Mouse (Mus musculus) right cerebral cortex, postnatal 36 days (tissue): ENCODE results near the gene Mmp25.

ENCODE experiments used
- DNase-seq, 2 experiments: peaks; one replicate each; pipeline ENCODE4 v3.0.0; 2022; ENCODE audit warnings: low spot score in 2 of 2, mixed read lengths in 1 of 2

Gene Mmp25

DNA sequence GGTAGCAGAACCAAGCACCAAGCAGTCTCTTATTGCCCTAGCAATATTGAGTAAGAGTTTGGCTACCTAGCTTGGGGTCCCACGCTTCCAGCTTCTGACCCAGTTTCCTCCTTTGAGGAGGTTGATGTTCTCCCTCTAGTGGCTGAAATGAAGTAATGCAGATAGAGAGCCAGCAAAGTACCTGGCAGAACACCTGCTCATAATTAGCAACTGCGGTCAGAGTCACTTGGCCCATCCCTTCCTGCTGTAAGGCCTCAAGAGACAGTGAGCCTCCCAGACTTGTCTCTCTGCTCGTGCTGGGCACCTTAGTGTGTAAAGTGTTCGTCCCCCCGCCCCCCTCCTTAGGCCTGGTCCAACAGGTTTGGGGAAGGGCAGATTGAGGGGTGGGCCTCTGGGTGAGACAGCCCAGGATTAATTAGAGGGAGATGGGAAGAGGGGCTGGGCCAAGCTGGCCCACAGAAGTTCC lies 19.5 kb upstream of the Mmp25 start:
- no peak for DNase-seq

DNA sequence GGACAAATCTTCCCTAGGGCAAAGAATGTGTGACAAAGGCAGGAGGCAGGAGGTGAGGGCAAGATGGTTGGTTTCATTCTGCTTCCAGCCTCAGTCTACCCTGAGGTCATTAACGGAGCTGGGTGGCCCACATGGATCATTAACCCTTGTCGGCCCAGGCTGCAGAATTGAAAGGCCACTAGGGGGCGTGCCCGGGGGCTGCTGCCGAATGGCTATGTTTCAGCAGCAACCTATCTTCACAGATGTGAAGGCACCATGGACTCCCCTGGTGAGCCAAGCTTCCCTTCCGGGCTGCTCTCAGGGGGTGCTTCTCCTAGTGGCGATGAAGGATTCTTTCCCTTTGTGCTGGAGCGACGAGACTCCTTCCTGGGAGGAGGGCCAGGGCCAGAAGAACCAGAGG lies 16.4 kb upstream of the Mmp25 start:
- DNase-seq: no peak

DNA sequence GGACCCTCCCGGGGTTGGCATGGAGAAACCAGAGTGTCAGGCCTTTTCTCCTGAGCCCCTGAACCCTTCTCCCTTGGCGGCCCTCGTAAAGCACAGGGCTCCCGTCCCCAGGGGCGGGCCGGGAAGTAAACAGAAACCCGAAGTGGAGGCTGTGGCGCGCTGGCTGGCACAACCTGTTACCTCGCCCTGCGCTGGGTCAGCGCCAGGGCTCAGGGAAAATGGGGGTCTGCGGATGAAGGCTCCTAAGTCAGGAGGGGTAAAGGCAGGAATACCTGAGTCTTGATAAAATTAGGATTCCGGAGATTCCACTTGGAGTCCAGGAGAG lies 15.8 kb upstream of the Mmp25 start:
- no peak for DNase-seq

DNA sequence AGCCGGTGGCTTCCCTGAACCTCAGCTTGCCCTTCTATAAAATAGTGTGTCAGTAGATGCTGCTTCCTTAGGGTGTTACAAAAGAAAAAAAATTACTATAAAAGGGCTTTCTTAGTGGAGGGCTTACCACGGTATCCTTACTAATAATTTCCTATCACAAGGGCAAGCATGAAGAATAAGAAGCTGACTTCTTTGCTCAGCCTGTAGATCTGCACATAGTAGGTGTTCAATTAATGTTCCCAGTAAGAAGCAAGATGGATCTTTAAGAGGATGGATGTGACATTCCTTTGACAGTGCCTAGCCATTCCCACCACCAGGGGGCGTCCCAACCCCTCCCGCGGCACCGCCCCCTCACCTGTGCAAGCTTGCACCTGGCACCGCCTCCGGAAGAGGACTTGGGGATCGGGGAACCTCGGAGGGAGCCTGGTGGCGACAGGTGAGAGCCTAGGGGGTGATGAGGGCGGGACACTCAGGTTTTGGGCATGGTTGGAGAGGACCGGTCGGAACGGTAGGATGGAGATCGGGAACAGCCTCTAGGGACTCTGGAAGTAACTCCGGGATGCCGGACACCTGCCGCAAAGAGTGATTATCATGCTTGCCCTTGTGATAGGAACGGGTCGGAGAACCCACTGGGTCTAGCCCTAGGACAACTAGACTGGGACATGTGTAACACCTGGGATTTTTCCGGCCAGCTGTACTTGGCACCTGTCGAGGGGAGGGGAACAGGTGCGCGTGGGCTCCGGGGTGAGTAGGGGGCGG lies 15.2 kb upstream of the Mmp25 start, which contains the start of gene Bicdl2:
Gene Bicdl2, plus strand, starts transcription at position 390 of the 759 bp plus-strand sequence.
- DNase-seq: no peak

DNA sequence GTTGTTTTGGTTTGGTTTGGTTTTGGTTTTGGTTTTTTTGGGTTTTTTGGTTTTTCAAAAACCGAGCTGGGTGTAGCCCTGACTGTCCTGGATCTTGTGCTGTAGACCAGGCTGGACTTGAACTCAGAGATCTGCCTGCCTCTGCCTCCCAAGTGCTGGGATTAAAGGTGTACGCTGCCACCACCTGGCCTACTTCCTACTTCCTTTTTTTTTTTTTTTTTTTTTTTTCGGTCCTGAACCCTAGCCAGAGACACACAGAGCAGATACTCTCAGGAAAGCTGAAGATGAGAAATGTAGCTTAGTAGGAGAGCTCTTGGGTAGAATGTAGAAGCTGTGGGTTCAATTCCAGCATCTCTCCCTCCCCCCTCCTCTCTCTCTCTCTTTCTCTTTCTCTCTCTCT lies 13.4 kb upstream of the Mmp25 start:
- no peak for DNase-seq

DNA sequence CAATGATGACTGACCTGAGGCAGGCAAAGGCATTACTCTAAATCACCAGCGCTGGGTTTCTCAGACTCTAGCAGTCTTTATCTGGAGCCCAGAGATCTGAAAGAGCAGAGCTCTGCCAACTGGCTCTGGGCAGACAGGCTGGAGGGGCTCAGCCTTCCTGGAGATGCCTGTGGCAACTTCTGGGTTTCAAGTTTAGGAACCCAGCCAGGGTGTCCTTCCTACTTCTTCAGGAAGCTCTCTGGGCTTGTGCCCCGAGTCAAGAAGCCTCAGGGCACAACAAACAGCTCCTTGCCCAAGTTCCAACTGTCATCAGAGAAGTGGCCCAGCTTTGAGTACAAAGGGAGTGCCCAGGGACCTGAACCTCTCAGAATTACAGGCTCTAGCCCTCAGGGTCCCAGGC lies 9.3 kb upstream of the Mmp25 start:
- no peak for DNase-seq

DNA sequence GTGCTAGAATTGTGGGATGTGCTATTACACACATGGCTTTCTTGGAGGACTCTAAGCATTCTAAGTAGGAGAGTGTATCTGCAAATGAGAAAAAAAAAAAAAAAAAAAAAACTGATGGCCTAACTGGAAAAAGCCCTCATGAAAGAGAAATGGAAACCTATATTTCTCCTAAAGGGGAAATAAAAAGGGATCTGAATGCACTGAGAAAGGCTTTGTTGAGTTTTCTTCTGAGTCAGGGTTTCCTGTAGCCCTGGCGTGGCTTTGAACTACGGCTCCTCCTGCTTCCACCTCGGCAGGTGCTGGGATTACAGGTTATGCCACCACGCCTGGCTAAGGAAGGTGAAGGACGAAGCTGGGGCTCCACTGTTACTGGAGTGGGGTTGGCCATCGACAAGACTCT lies 8.9 kb upstream of the Mmp25 start:
- no peak for DNase-seq

DNA sequence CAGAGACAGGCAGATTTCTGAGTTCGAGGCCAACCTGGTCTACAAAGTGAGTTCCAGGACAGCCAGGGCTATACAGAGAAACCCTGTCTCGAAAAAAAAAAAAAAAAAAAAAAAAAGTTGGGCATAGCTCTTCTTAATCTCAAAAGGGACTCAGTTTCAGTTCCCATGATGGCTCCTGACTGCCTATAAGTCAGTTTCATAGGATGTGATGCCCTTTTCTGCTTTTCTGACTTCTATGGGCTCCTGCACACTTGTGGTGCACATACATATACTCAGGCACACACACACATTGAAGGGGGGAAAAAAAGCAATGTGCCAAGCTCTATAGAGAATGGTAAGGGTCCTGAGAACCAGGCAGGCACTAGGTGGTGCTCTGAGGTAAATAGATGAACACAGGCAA lies 8.2 kb upstream of the Mmp25 start:
- no peak for DNase-seq

DNA sequence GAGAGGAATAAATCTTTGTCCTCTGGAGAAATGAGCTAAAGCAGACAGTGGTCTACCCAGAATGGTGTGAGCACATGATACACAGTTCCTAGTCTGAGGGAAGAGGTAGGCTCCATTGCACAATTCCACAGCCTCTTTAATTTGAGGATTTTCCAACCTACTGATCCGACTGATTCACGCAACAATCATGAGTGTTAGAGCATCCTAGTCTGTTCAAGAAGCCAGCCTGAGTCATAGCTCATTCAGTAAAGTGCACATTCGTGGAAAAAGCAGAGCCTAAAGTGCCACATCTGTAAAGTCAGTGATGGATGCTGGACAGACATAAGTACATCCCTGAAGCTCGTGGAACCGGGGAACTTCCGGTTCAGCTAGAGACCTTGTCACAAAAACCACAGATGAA lies 6.3 kb upstream of the Mmp25 start:
- DNase-seq: no peak

DNA sequence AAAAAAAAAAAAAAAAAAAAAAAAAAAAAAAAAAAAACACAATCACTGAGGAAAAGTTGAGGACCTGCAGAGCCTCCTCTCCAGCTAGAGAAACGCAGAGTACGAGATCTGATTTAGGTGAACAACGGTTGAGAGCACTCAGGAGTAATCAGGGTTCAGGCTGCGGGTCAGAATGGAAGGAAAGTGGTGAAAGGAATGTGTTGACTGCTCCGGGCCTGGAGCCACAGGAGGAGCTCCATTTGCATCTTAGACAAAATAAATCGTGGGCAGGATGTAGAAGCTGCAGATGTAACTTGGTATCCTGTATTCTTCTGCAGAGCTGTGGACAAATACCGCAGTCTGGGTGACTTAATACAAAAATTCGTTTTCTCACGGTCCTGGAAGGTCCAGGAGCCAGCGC lies 817 bp upstream of the Mmp25 start:
- DNase-seq: no peak

DNA sequence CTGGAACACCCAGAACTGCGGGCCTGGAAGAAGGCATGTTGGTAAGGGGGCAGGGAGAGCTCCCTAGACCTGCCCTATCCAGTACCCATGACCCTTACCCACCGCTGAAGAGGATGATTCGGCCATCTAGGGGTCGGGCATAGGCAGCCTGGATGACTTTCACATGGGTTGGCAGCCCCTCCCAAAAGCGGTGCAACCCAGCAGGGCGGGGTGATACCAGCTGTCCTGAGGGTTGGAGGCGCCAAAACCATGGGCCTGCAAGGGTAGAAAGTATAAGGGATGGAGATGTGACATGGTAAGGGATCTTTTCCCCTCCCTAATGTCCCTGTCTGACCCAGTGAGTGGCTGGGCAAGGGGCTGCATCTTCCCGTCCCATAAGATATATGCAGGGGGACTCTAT lies 13.8 kb downstream of the Mmp25 start:
- DNase-seq: no peak

DNA sequence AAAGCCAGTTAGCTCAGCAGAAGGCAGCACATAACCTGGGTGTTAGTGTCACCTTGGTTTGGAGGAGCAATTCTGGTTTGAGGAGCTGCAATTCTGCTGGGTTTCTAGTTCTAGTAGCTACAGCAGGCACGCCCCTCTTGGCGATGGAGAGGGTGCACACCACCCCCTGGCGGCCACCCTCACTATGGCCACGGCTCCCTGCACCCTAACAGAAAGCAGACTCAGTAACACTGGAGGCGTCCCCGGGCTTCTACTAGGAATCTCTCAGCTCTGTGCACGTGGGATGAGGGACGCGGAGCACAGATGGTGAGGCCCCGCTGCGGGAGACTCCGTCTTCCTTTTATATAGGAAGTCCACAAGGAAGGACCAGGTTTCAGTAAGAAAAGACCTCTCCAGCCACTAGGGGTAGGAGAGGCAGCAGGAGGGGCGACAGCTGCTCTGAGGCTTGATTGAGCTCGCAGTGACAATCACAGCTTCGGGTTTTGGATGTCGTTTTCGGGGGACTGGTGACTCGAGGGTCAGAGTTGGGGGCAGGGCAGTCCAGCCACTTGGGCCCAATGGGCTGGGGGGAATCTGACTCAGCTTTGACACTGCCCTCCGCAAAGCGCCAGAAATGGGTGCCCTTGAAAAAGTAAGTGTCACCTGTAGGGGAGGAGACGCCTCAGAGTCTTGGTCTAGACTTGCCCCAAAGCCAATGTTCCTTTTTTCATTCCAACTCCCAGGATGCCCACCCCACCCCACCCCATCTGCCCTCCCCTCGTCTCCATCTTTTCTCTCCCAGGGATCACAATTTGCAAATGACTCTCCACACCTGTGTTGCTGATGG lies 14.7 kb downstream of the Mmp25 start:
- DNase-seq: peak; percentile 75 to 84

DNA sequence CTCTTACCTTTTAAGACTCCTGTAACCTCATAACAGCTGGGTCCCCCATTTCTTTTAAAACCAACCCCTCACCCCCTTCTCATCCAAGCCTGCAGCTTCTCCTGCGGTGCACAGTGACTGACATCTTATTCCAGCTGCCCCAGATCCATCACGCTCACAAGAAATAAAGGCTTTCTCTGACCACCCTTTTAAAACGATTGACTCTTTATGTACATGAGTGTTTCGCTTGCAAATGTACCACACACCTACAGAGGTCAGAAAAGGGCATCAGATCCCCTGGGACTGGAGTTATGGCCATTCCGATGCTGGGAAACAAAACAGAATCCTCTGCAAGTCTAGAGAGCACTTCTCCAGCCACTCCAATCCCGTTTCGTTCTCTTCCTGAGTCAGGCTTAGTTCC lies 17.3 kb downstream of the Mmp25 start:
- no peak for DNase-seq

DNA sequence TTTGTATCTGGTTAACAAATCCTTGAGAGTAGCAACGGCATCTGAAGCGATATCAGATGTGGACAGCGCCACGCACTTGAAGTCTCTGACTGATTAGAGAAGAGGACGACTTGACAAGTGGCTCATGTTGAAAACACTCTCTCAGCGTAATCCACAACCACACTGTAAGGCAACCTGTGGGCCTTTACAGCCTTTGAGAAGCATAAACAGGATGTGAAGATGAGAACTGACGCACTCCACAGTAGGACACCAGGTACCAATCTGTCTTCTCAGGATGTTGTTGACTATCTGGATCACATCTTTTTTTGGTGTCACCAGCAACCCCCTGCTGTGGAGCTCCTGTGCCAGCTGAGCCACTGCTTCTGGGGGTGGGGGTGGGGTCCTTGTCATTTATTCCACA lies 24.7 kb downstream of the Mmp25 start:
- DNase-seq: no peak

DNA sequence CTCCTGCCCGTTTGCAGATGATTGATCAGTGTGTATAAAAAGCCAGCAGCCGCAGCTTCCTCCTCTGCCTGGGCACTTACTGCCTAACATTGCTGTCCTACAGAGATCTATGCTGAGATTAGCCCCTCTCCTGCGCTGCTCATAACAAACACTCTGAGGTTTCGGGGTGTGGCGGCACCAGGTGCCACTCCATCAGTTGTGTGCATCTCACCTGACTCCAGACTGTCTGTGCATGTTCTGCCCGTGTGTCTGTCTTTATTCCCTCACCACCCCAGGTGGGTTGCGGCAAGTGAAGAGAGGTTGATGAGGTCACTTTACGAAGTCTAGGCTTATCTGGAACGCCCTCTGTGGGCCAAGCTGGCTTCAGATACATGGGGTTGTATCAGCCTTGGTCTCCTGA lies 28.0 kb downstream of the Mmp25 start:
- no peak for DNase-seq

DNA sequence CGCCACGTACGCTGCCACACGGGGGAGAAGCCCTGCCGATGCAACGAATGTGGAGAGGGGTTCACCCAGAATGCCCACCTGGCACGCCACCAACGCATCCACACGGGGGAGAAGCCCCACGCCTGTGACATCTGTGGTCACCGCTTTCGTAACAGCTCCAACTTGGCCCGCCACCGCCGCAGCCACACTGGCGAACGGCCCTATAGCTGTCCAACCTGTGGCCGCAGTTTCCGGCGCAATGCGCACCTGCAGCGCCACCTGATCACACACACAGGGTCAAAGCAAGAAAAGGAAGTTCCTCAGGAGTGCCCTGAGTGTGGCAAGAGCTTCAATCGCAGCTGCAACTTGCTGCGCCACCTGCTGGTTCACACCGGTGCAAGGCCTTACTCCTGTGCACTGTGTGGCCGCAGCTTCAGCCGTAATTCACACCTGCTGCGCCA lies 34.7 kb downstream of the Mmp25 start:
- no peak for DNase-seq

DNA sequence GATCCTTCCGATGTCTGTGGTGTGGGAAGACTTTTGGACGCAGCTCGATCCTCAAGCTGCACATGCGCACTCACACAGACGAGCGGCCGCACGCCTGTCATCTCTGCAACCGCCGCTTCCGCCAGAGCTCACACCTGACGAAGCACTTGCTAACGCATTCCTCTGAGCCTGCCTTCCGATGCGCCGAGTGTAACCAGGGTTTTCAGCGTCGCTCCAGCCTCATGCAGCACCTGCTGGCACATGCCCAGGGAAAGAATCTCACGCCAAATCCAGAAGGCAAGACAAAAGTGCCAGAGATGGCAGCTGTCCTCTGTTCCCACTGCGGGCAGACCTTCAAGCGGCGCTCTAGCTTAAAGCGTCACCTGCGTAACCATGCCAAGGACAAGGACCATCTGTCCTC lies 35.5 kb downstream of the Mmp25 start:
- DNase-seq: no peak

DNA sequence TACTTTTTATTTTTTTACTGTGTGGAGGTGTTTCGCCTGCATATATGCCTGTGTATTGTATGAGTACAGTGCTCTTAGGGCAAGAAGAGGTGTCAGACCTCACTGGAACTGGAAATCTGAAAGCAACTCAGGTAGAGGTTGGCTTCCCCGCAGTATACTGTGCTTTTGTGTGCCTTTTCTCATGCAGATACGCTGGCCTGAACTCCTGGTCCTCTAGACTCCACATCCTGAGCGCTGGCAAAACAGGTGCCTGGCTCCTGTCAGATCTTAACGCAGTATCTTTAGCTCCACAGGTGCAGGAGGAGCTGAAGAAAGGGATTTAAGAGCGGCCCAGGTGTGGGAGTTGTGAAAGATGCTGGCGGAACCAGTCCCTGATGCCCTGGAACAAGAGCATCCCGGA lies 39.9 kb downstream of the Mmp25 start:
- DNase-seq: no peak

DNA sequence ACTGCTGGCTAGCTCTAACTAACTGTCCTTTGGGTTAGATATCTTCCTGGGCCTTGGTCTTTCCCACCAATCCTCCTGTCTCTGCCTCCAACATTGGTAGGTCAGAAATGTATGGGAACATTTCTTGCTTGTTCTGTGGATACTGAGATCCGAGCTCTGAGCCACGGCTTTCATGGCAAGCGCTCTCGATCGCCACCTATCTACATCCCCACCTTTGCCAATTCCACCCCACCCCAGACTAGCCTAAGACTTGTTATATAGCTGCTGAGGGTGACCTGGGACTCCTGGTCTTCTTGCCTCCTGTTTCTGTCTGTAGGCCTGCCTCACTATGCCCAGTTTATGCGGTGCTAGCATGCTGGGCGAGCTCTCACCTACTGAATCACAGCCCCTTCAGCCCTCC lies 40.7 kb downstream of the Mmp25 start:
- DNase-seq: no peak

DNA sequence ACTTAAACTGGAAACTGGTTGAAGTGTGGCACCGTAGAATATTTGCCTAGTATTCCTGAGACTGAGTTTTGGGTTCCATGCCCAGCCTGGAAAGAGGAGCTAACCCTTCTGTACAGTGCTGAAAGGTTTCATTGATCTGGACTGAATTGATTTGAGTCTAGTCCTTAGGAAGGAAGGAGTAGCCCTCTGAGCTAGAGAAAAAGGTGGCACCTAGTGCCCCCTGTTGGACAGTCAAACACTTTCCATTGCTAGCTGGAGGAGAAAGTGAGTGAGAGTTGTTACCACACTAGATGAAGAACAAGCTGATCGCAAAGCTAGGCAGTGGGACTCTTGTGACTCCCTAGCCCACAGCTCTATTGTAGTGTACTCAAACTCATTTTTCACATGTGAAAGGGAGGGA lies 41.5 kb downstream of the Mmp25 start:
- no peak for DNase-seq

DNA sequence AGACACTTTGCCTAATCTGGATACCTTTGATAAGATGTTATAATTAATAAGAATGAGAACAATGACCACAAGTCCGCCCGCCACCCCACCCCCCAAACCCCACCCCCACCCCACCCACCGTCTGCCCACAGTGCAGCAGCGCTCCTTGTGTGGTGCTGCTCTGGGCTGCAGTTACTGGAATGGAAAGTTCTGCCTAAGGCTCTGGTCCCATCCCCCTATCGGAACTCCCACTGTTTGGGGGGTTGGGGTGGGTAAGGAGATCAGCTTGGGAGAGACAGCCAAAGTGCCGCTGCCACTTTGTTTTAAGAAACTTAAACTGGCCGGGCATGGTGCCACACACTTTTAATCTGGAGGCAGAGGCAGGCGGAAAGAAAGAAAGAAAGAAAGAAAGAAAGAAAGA lies 42.0 kb downstream of the Mmp25 start:
- no peak for DNase-seq

DNA sequence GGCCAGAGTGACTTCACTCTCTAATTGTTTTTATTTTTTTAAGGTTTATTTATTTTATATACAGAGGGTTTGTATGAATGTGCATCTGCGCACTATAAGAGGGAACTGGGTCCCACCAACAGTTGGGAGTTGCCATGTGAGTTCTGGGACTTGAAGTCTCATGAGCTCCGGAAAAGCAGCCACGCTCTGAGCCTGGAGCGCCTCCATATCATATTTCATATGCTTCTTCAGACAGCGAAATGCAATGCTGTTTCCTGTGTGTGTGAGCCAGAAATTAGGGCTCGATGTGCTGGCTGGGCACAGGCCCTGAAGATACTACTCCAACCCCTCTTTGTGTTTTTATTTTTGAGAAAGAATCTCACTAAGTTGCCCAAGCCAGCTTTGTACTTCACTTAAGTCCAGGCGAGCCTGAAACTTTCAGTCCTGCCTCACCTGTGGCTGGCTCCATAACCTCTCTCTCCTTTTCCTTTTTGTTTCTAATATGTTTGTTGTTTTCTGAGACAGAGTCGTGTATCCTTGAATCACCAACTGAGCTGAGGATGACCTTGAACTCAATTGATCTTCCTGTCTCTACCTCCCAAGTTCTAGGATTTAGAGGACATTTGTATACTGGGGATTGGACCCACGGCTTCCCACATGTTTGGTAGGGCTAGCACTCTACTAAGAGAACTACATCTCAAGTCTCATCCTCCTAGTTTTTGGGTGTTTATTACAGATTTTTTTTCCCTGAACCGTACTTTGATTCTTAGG lies 43.1 kb downstream of the Mmp25 start:
- no peak for DNase-seq
